Mouse (Mus musculus) hindbrain, embryonic 15.5 days (tissue): Measurements from ENCODE around the gene Garem2. TPM values are rescaled to one million over a fixed set of nuclear protein-coding genes. Genes with fewer than 3 reads are reported as not detected.
"Not testable (repeated sequence)": the region's sequence is repeated elsewhere in the genome, so short reads cannot be mapped to it uniquely, and the experiment has no call there.

Experiments used
- ATAC-seq: fragments of 200-750 bp; cut with Nextera tagmentation; 2 replicates; pipeline ENCODE4 v1.8.0; 2017; ENCODE audit warnings: low read depth, moderate number of reproducible peaks, moderate TSS enrichment; ENCODE audit not compliant: low FRiP score
- H3K27ac ChIP-seq: fragments of 300-500 bp; sonication (generic); replicated peaks from 2 replicates; pipeline ENCODE4 v1.5.1; 2015; ENCODE audit warnings: mild to moderate bottlenecking, inconsistent platforms
- H3K27me3 ChIP-seq: fragments of 300-500 bp; sonication (generic); 2 replicates; pipeline ENCODE4 v1.6.1; 2015; ENCODE audit warnings: control low read depth, inconsistent platforms
- H3K36me3 ChIP-seq: fragments of 300-500 bp; sonication (generic); 2 replicates; pipeline ENCODE4 v1.6.1; 2015; ENCODE audit warnings: control low read depth, inconsistent platforms
- H3K4me1 ChIP-seq: fragments of 300-500 bp; sonication (generic); replicated peaks from 2 replicates; pipeline ENCODE4 v1.6.1; 2015; ENCODE audit warnings: control low read depth, inconsistent platforms
- H3K4me2 ChIP-seq: fragments of 300-500 bp; sonication (generic); 2 replicates; pipeline ENCODE4 v1.6.1; 2015; ENCODE audit warnings: moderate library complexity, mild to moderate bottlenecking, inconsistent platforms
- H3K4me3 ChIP-seq: fragments of 300-500 bp; sonication (generic); 2 replicates; pipeline ENCODE4 v1.5.1; 2015; ENCODE audit warnings: mild to moderate bottlenecking, inconsistent platforms
- H3K9ac ChIP-seq: fragments of 300-500 bp; sonication (generic); 2 replicates; pipeline ENCODE4 v1.6.1; 2015; ENCODE audit warnings: inconsistent platforms
- H3K9me3 ChIP-seq: fragments of 300-500 bp; sonication (generic); 2 replicates; pipeline ENCODE4 v1.6.1; 2016; ENCODE audit warnings: control low read depth, inconsistent platforms
- WGBS: fragments of 180-500 bp; shearing (Covaris S2); methylation state at CpG from one replicate; pipeline ENCODE4 v1.1.7; 2015; 5-methylcytosine and 5-hydroxymethylcytosine counted together
- polyA plus RNA-seq: library from polyadenylated mRNA; unstranded; fragments of >200 nt; fragmentation: Nextera tagmentation; extraction: Ambion mirVana; gene quantifications from 2 replicates; pipeline ENCODE4 v1.2.1, GENCODE M21; 2015

Garem2 gene
- 11.5 and 13.7 TPM in 2 replicates for polyA plus RNA-seq

DNA sequence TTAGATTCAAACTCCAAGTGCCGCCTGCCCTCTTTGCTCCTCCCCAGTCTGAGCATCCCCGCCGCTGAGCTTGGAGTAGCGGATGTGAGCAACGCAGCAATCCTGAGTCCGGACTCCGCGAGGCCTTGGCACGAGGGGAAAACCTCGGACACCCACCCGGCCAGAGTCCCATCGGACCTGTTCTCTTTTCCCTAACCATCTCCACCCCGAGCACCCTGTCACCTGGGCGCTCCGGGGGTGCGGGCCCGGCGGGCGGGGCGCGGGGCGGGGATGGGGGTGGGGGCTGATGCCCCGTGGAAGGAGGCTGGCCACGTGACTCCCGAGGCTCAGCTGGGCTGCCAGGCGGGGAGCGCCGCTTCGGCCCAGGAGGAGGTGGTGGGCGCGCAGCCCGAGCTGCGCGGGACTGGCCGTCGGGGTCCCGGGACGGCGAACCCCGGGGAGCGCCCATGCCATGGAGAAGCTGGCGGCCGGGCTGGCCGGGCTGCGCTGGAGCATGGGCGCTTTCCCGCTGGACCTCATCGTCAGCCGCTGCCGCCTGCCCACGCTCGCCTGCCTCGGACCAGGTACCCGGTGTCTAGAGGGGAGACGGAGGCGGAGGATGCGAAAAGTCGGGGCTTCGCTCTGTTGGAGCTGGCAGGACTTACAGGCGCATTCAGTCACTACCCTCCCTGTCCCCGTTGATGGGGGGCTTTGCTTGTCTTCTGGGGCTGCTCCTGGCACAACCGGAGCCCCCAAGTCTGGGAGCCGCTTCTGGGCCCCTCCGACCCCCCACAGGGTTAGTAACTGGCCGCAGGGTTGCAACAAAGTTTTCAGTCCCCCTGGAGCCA lies at the start of gene Garem2:
Garem2 (plus strand) TSS at position 321 of the 827 bp plus-strand sequence.
- ATAC-seq: peak; percentile 55
- H3K4me3 ChIP-seq: peak within 1 kb of the TSS; percentile 65
- under 1% methylated on average over 58 of the region's 65 CpGs for WGBS

DNA sequence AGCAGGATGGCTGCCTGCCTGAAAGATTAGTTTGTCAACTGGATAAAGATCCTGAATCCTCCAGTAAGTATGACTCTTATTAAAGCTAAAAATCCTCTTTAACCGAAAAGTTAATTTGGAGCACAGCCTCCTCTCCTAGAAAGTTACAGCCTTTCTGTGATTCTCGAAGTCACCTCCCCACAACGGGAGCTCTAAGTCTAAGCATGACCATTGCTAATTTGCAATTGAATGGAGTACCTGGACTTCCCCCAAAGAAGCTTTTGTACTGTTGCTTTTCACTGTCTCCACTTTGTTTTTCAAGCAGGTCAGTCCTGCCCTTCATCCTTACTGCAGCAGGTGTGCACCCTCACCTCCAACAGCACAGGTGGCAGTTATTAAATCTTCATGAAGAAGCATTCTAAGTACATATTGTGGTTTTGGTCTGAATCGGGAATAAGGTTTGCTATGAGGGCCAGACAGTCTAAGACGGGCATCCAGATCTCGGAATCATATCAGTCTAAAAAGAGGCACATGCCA lies 46.7 kb upstream of the Garem2 start:
- ATAC-seq: no peak
- no peak overlapping the region for H3K9ac ChIP-seq
- peaks cover 20% of the 10 kb centered on the region; the same call in 1 of the 2 replicates for H3K36me3 ChIP-seq
- no peaks in the 10 kb centered on the region for H3K9me3 ChIP-seq
- H3K4me2 ChIP-seq: no peak overlapping the region
- 56% methylated on average over 6 of the region's 6 CpGs for WGBS
- no peaks in the 10 kb centered on the region for H3K4me1 ChIP-seq
- H3K4me3 ChIP-seq: no peak overlapping the region
- no peaks in the 10 kb centered on the region for H3K27me3 ChIP-seq
- no peak overlapping the region for H3K27ac ChIP-seq

More for the DNA sequence above, at the start of gene Garem2:
- Histone ChIP-seq H3K27me3 (no peaks in the 10 kb centered on the region), H3K4me2 (peak within 1 kb of the TSS; percentile 98), H3K36me3 (no peaks in the 10 kb centered on the region), H3K27ac (peak within 1 kb of the TSS; percentile 82), H3K9ac (peak within 1 kb of the TSS; percentile 73), H3K4me1 (peaks cover 47% of the 10 kb centered on the region), H3K9me3 (no peaks in the 10 kb centered on the region)

DNA sequence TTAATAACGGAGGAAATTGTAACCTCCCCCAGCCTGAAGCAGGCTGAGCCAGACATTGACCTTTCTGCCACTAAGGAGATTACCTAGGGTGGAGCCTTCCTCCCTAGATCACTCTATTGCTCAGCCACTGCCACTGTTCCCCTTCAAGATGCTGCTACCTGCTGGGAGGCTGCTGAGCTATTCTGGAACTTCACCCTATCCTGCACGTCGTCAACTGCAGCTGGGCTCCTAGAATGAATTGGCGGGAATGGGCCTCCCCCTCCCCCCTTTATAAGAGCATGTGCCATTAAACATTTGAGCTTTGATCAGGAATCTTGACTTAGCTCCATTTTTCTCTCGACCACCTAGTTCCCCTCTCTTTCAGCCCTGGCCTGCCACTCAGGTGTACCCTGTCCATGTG lies 45.4 kb upstream of the Garem2 start:
- H3K36me3 ChIP-seq: peaks cover 23% of the 10 kb centered on the region; the same call in 1 of the 2 replicates
- not testable (repeated sequence) for H3K4me3 ChIP-seq, H3K27me3 ChIP-seq, H3K9me3 ChIP-seq, ATAC-seq, H3K4me1 ChIP-seq, H3K27ac ChIP-seq, H3K4me2 ChIP-seq, H3K9ac ChIP-seq
- WGBS: 65% methylated on average over 5 of the region's 5 CpGs

DNA sequence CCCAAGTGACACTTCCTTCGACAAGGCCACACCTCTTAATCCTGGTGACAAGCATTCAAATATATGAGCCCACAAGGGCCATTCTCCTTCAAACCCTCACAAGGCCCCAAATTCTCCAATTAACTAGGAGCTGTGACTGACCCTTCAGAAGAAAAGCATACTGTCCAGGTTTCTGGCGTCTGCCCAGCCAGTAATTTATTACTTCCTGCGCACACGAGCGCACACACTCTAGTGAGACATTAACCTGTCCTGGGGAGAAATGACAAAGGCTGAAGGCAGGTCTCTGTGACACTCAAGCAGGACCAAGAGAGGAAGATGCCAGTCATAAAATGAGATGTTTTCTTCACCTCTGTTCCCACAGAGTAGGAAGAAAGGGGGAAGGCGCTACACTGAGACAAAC lies 37.2 kb upstream of the Garem2 start:
- Histone ChIP-seq H3K4me2 (no peak overlapping the region), H3K36me3 (peaks cover 19% of the 10 kb centered on the region), H3K4me1 (peaks cover 8% of the 10 kb centered on the region), H3K27me3 (no peaks in the 10 kb centered on the region), H3K9me3 (no peaks in the 10 kb centered on the region), H3K4me3 (no peak overlapping the region), H3K9ac (no peak overlapping the region), H3K27ac (no peak overlapping the region)
- WGBS: 73% methylated on average over 6 of the region's 6 CpGs
- no peak for ATAC-seq

DNA sequence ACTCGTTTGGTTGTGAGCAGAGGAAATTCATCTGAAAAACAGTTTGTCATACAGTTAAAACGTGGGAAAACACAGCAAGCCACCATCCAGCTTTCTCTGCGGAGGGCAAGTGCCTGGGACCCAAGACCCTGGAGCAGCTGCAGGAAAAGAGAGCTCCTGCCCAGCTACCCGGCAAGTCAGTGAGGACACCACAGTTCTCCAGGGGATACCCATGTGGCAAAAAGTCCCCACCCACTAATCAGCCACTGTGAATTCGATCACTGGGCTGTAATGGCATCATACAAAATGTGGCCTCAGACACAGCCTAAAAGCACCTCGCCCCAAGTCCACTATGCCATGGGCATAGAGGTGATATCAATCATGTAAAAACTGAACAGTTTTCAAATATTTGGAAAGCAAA lies 33.3 kb upstream of the Garem2 start:
- peak overlapping the region; percentile 94 for H3K4me2 ChIP-seq

DNA sequence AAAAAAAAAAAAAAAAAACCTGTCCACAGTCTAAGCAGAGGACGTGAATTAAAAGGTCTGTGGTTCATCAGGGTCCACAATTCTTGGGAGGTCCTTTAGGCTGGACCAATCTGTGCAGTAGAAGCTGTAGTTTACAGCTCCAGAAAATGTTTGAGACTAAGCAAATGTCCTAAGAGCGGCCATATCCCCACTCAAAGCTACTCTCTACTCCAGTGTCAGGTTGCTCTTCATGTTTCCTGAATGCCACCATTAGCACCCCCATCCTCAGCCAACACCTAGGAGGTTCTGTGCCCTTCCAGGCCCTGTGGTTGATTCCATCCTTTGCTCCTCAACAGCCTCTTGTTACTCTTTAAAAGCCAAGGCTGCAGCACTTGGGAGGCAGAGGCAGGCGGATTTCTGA lies 32.6 kb upstream of the Garem2 start:
- H3K9me3 ChIP-seq: no peaks in the 10 kb centered on the region
- H3K4me3 ChIP-seq: peak overlapping the region; percentile 72
- peak overlapping the region; percentile 62; the same call in 1 of the 2 replicates for H3K9ac ChIP-seq
- peak overlapping the region; percentile 94 for H3K4me2 ChIP-seq
- peaks cover 8% of the 10 kb centered on the region for H3K4me1 ChIP-seq
- no peak for ATAC-seq
- 57% methylated on average over 3 of the region's 3 CpGs for WGBS
- peaks cover 12% of the 10 kb centered on the region for H3K36me3 ChIP-seq
- no peak overlapping the region for H3K27ac ChIP-seq
- no peaks in the 10 kb centered on the region for H3K27me3 ChIP-seq

More for the DNA sequence above, 33.3 kb upstream of the Garem2 start:
- peaks cover 8% of the 10 kb centered on the region for H3K4me1 ChIP-seq
- no peaks in the 10 kb centered on the region for H3K27me3 ChIP-seq
- peaks cover 12% of the 10 kb centered on the region for H3K36me3 ChIP-seq
- H3K9ac ChIP-seq: no peak overlapping the region
- WGBS: 82% methylated on average over 6 of the region's 6 CpGs
- H3K27ac ChIP-seq: no peak overlapping the region
- no peak for ATAC-seq
- H3K4me3 ChIP-seq: no peak overlapping the region
- H3K9me3 ChIP-seq: no peaks in the 10 kb centered on the region

DNA sequence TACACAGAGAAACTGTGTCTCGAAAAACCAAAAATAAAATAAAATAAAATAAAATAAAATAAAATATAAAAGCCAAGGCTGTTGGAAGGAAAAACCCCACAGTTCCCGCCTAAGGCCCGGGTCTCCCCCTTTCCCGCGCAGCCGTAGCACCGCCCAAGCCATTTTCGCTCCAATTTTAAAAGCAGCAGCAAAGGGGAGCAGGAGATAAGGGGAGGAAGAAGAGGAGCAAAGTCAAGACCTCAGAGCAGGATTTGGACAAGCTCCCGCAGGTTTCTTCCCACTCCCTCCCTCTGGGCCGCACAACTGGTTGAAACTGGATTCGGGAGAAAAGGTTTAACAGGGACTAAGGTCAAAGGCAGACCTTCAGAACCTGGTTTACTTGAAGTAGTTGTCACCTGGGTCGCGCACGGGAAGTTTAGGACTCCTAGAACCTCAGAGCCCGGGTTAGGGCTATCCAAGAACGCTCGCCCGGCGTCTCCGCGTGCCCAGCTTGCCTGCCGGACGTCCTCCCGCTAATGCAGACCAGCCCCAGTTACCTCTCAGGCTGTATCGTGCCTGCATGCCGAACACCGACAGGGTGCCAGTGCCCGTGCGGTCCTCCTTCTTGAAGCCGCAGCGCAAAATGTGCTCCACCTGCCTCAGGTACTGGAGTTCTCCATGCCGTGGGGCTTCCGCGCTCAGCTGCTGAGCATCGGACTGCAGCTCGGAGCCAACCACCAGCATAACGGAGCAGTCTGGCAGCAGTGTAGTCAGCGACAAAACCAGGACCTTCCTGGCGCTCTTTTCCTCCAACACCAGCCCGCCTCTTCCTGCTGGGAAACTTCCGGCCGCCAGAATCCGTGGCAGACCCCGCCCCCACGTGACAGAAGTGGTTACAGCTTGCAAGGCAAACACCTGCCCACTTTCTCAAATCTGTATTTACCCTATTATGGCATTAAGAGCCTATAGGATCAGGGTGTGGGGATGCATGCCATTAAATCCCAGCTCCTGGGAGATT lies 31.8 kb upstream of the Garem2 start, which contains the start of gene Tyms:
Tyms (minus strand) TSS at position 793 of the 997 bp plus-strand sequence.
- WGBS: 2% methylated on average over 45 of the region's 45 CpGs
- no peaks in the 10 kb centered on the region for H3K9me3 ChIP-seq
- H3K9ac ChIP-seq: peak within 1 kb of the TSS; percentile 62
- peak within 1 kb of the TSS; percentile 76 for H3K27ac ChIP-seq
- peak within 1 kb of the TSS; percentile 94 for H3K4me2 ChIP-seq
- H3K4me1 ChIP-seq: peaks cover 8% of the 10 kb centered on the region
- peak within 1 kb of the TSS; percentile 72 for H3K4me3 ChIP-seq
- H3K36me3 ChIP-seq: peaks cover 12% of the 10 kb centered on the region
- H3K27me3 ChIP-seq: no peaks in the 10 kb centered on the region
- peak; percentile 95 for ATAC-seq

DNA sequence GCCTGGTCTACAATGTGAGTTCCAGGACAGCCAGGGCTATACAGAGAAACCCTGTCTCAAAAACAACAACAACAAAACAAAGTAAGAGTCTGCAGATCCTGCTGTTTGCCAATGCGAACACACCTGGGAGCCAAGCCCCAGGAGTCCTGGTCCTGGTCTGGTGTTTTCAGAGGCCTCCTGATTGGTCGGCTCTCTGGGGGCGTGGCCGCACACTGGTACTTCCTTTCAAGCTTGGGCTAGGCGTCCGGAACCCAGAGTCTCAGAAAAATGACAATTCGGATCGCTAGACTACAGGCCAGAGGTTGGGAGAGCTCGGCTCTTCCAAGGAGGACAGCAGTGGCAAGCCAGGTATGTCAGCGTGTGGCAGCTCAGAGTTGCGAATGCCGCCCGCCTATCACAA lies 12.3 kb upstream of the Garem2 start:
- H3K9ac ChIP-seq: no peak overlapping the region
- H3K4me1 ChIP-seq: no peaks in the 10 kb centered on the region
- no peak for ATAC-seq
- no peak overlapping the region for H3K27ac ChIP-seq
- no peaks in the 10 kb centered on the region for H3K9me3 ChIP-seq
- 67% methylated on average over 13 of the region's 13 CpGs for WGBS
- H3K4me3 ChIP-seq: no peak overlapping the region
- H3K27me3 ChIP-seq: no peaks in the 10 kb centered on the region
- no peak overlapping the region for H3K4me2 ChIP-seq
- H3K36me3 ChIP-seq: no peaks in the 10 kb centered on the region

DNA sequence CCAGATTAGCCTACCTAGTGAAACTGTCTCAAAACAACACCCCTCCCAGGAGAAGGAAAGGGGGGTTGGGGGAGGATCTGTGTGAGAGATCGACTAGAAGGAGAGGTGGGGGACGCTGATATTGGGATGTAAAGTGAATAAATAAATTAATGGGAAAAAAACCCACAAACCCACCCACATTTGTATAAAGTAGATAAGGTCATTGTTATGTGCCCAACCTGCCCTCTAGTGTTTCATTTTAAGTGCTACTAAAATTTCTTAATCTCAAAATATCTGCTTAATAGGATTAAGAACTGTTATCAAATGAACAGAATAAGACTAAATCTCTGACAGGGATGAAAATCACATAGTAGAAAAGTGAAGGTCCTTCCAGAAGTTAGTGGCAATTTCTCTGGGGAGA lies 10.6 kb upstream of the Garem2 start:
- H3K27ac ChIP-seq: no peak overlapping the region
- H3K36me3 ChIP-seq: no peaks in the 10 kb centered on the region
- no peaks in the 10 kb centered on the region for H3K4me1 ChIP-seq
- no peaks in the 10 kb centered on the region for H3K27me3 ChIP-seq
- H3K9me3 ChIP-seq: no peaks in the 10 kb centered on the region
- H3K4me3 ChIP-seq: no peak overlapping the region
- H3K4me2 ChIP-seq: no peak overlapping the region
- H3K9ac ChIP-seq: no peak overlapping the region
- WGBS: 62% methylated on average over 2 of the region's 2 CpGs
- no peak for ATAC-seq

DNA sequence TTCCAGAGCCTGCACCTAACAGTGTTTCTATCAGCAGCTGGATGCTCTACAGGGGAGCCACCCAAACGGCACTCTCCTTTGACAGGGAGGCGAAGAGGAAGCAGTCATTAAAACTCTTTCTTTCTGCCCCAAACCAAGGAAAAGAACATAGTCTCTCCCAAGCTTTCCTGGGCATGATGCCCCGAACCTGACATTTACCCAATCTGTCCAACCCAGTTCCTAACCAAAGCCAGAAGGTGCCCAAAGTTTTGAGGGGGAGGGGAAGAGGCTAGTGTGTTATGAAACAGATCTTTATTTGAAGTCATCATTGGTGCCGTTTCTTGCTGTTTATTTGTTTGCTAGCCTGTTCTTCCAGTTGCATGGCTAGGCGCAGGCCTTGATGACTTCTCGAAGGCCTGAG lies 9.2 kb upstream of the Garem2 start:
- H3K36me3 ChIP-seq: no peaks in the 10 kb centered on the region
- ATAC-seq: no peak
- no peaks in the 10 kb centered on the region for H3K27me3 ChIP-seq
- no peak overlapping the region for H3K27ac ChIP-seq
- no peak overlapping the region for H3K4me3 ChIP-seq
- no peak overlapping the region for H3K4me2 ChIP-seq
- no peak overlapping the region for H3K9ac ChIP-seq
- H3K9me3 ChIP-seq: no peaks in the 10 kb centered on the region
- WGBS: 78% methylated on average over 6 of the region's 6 CpGs
- no peaks in the 10 kb centered on the region for H3K4me1 ChIP-seq

DNA sequence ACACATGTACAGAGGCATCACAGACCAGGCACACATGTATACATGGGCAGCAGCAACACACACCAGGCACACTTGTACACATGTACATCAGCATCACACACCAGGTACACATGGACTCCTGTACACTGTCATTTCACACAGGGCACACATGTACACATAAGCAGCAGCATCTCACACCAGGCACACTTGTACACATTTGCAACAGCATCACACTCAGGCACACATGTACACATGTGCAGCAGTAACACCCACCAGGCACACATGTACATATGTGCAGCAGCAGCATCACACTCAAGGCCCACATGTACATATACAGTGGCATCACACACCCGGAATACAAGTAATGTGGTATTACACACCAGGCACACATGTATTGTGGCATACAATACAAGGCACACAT lies 6.7 kb upstream of the Garem2 start:
- Histone ChIP-seq H3K27me3 (no peaks in the 10 kb centered on the region), H3K27ac (no peak overlapping the region), H3K9ac (no peak overlapping the region), H3K4me1 (no peaks in the 10 kb centered on the region), H3K9me3 (no peaks in the 10 kb centered on the region), H3K4me2 (no peak overlapping the region), H3K4me3 (no peak overlapping the region), H3K36me3 (no peaks in the 10 kb centered on the region)
- 85% methylated on average over 1 of the region's 1 CpGs for WGBS
- ATAC-seq: no peak
